Mouse (Mus musculus) kidney, adult 2 months (tissue): ENCODE measurements around the gene Nqo1. TPM values are rescaled to one million over a fixed set of nuclear protein-coding genes. Genes with fewer than 3 reads are reported as not detected.

ENCODE experiments used
- DNase-seq: peaks from one replicate; pipeline ENCODE4 v3.0.0; 2021
- H3K27ac ChIP-seq: fragments of 200-500 bp; 2 replicates; pipeline ENCODE4 v1.5.1; 2012; ENCODE audit warnings: low read depth, low read length, control low read depth, inconsistent platforms; ENCODE audit not compliant: insufficient read depth
- H3K27me3 ChIP-seq: fragments of 200-500 bp; replicated peaks from 2 replicates; pipeline ENCODE4 v1.6.1; 2012; ENCODE audit warnings: mild to moderate bottlenecking, moderate library complexity, low read length, inconsistent platforms; ENCODE audit not compliant: control insufficient read depth, insufficient read depth
- H3K36me3 ChIP-seq: fragments of 200-500 bp; 2 replicates; pipeline ENCODE4 v1.6.1; 2012; ENCODE audit warnings: mild to moderate bottlenecking, moderate library complexity, low read length, inconsistent platforms; ENCODE audit not compliant: control insufficient read depth, insufficient read depth
- H3K4me1 ChIP-seq: fragments of 200-500 bp; 2 replicates; pipeline ENCODE4 v1.6.1; 2011; ENCODE audit warnings: low read length; ENCODE audit not compliant: control insufficient read depth, insufficient read depth
- H3K4me3 ChIP-seq: fragments of 200-500 bp; 2 replicates; pipeline ENCODE4 v1.5.1; 2011; ENCODE audit warnings: mild to moderate bottlenecking, low read depth, low read length, control low read depth; ENCODE audit not compliant: insufficient read depth
- CTCF ChIP-seq: fragments of 200-500 bp; conservative IDR thresholded peaks from 2 replicates; pipeline ENCODE4 v1.5.1; 2011; ENCODE audit warnings: low read depth, mild to moderate bottlenecking, control low read depth, low read length, moderate library complexity, mixed read lengths; ENCODE audit not compliant: insufficient read depth, insufficient read length
- POLR2A ChIP-seq: fragments of 200-500 bp; IDR thresholded peaks from one replicate; pipeline ENCODE4 v1.6.1; 2011; ENCODE audit warnings: low read depth, low read length, control low read depth
- WGBS: fragments of 180-500 bp; shearing (Covaris S2); methylation state at CpG from one replicate; pipeline ENCODE4 v1.1.7; 2018; 5-methylcytosine and 5-hydroxymethylcytosine counted together
- polyA plus RNA-seq: library from polyadenylated mRNA; depleted of rRNA; stranded (reverse); fragments of >200 nt; gene quantifications from 2 replicates; pipeline ENCODE4 v1.2.3, GENCODE M21; 2012

Gene Nqo1
- polyA plus RNA-seq, 1 experiment: 42.9 TPM

- H3K4me1 ChIP-seq: no peaks in the 10 kb centered on the region
- DNase-seq: no peak
- H3K27me3 ChIP-seq: no peaks in the 10 kb centered on the region
- WGBS: 44% methylated on average over 8 of the region's 8 CpGs
- no peak overlapping the region for H3K4me3 ChIP-seq
- TF ChIP-seq POLR2A (no peak), CTCF (no peak)
- H3K27ac ChIP-seq: no peak overlapping the region
- no peaks in the 10 kb centered on the region for H3K36me3 ChIP-seq
Measured at GRCm38 (mm10) chr8:107425230-107425597, 22.2 kb upstream of the Nqo1 start.

GRCm38 (mm10) chr8:107424597-107425229 is 21.7 kb upstream of the Nqo1 start, which contains the start of gene Nob1:
TSS of gene Nob1 (minus strand) at chr8:107425051.
- under 1% methylated on average over 50 of the region's 50 CpGs for WGBS
- DNase-seq: peak; percentile 98
- Histone ChIP-seq H3K27me3 (no peaks in the 10 kb centered on the region), H3K4me3 (peak within 1 kb of the TSS; percentile 76), H3K4me1 (no peaks in the 10 kb centered on the region), H3K27ac (0 out of 2 replicates have a peak within 1 kb of the TSS, but pooled peaks have one; percentile 8), H3K36me3 (no peaks in the 10 kb centered on the region)
- TF ChIP-seq CTCF (peak; percentile 90), POLR2A (peak; percentile 62)

- Histone ChIP-seq H3K36me3 (no peaks in the 10 kb centered on the region), H3K27ac (no peak overlapping the region), H3K4me1 (no peaks in the 10 kb centered on the region), H3K27me3 (no peaks in the 10 kb centered on the region), H3K4me3 (peak overlapping the region; percentile 76)
- DNase-seq: no peak
- no peak for TF ChIP-seq POLR2A
- no peak for TF ChIP-seq CTCF
- 28% methylated on average over 9 of the region's 9 CpGs for WGBS
Measured at GRCm38 (mm10) chr8:107424176-107424575, 21.2 kb upstream of the Nqo1 start.

GRCm38 (mm10) chr8:107417001-107417400 is 14.0 kb upstream of the Nqo1 start:
- WGBS: 63% methylated on average over 12 of the region's 12 CpGs
- DNase-seq: peak; percentile 83
- H3K27ac ChIP-seq: no peak overlapping the region
- peaks cover 6% of the 10 kb centered on the region for H3K36me3 ChIP-seq
- H3K27me3 ChIP-seq: no peaks in the 10 kb centered on the region
- H3K4me1 ChIP-seq: no peaks in the 10 kb centered on the region
- TF ChIP-seq POLR2A (no peak), CTCF (no peak)
- H3K4me3 ChIP-seq: no peak overlapping the region

- peaks cover 6% of the 10 kb centered on the region for H3K36me3 ChIP-seq
- DNase-seq: no peak
- H3K4me3 ChIP-seq: no peak overlapping the region
- WGBS: 91% methylated on average over 10 of the region's 10 CpGs
- no peak overlapping the region for H3K27ac ChIP-seq
- H3K27me3 ChIP-seq: no peaks in the 10 kb centered on the region
- peaks cover 2% of the 10 kb centered on the region; the same call in 1 of the 2 replicates for H3K4me1 ChIP-seq
- TF ChIP-seq POLR2A (no peak), CTCF (no peak)
Measured at GRCm38 (mm10) chr8:107413881-107414280, 10.9 kb upstream of the Nqo1 start.

- H3K36me3 ChIP-seq: peaks cover 3% of the 10 kb centered on the region
- no peak for TF ChIP-seq POLR2A
- TF ChIP-seq CTCF: no peak
- peaks cover 2% of the 10 kb centered on the region; the same call in 1 of the 2 replicates for H3K4me1 ChIP-seq
- no peak overlapping the region for H3K27ac ChIP-seq
- 86% methylated on average over 8 of the region's 8 CpGs for WGBS
- no peak overlapping the region for H3K4me3 ChIP-seq
- H3K27me3 ChIP-seq: no peaks in the 10 kb centered on the region
- DNase-seq: no peak
Measured at GRCm38 (mm10) chr8:107412552-107412951, 9.5 kb upstream of the Nqo1 start.

GRCm38 (mm10) chr8:107411391-107411790 is 8.4 kb upstream of the Nqo1 start:
- Histone ChIP-seq H3K36me3 (peaks cover 3% of the 10 kb centered on the region), H3K4me1 (peaks cover 2% of the 10 kb centered on the region; the same call in 1 of the 2 replicates), H3K27ac (no peak overlapping the region), H3K4me3 (no peak overlapping the region), H3K27me3 (no peaks in the 10 kb centered on the region)
- peak; percentile 58 for DNase-seq
- 47% methylated on average over 4 of the region's 4 CpGs for WGBS
- TF ChIP-seq POLR2A (no peak), CTCF (peak; percentile 64)
